Mouse (Mus musculus) limb, embryonic 13.5 days (tissue): ENCODE results near the gene Sclt1. TPM values are rescaled to one million over a fixed set of nuclear protein-coding genes. Genes with fewer than 3 reads are reported as not detected.

Source experiments
- ATAC-seq: fragments of 200-750 bp; cut with Nextera tagmentation; 2 replicates; pipeline ENCODE4 v1.8.0; 2017; ENCODE audit warnings: low read depth, moderate number of reproducible peaks, moderate TSS enrichment; ENCODE audit not compliant: low FRiP score
- H3K27ac ChIP-seq: fragments of 300-500 bp; sonication (generic); 2 replicates; pipeline ENCODE4 v1.5.1; 2015; ENCODE audit warnings: inconsistent platforms, mild to moderate bottlenecking, moderate library complexity
- H3K27me3 ChIP-seq: fragments of 300-500 bp; sonication (generic); 2 replicates; pipeline ENCODE4 v1.6.1; 2015; ENCODE audit warnings: mild to moderate bottlenecking, inconsistent platforms
- H3K36me3 ChIP-seq: fragments of 300-500 bp; sonication (generic); 2 replicates; pipeline ENCODE4 v1.6.1; 2015; ENCODE audit warnings: inconsistent platforms, mild to moderate bottlenecking, moderate library complexity
- H3K4me1 ChIP-seq: fragments of 300-500 bp; sonication (generic); 2 replicates; pipeline ENCODE4 v1.6.1; 2015; ENCODE audit warnings: inconsistent platforms
- H3K4me2 ChIP-seq: fragments of 300-500 bp; sonication (generic); replicated peaks from 2 replicates; pipeline ENCODE4 v1.6.1; 2015; ENCODE audit warnings: inconsistent platforms, mild to moderate bottlenecking, moderate library complexity
- H3K4me3 ChIP-seq: fragments of 300-500 bp; sonication (generic); 2 replicates; pipeline ENCODE4 v1.5.1; 2015; ENCODE audit warnings: moderate library complexity, mild to moderate bottlenecking, inconsistent platforms
- H3K9ac ChIP-seq: fragments of 300-500 bp; sonication (generic); 2 replicates; pipeline ENCODE4 v1.6.1; 2015; ENCODE audit warnings: mild to moderate bottlenecking, inconsistent platforms
- H3K9me3 ChIP-seq: fragments of 300-500 bp; sonication (generic); 2 replicates; pipeline ENCODE4 v1.6.1; 2016; ENCODE audit warnings: inconsistent platforms
- WGBS: fragments of 180-500 bp; shearing (Covaris S2); methylation state at CpG from one replicate; pipeline ENCODE4 v1.1.7; 2015; 5-methylcytosine and 5-hydroxymethylcytosine counted together
- polyA plus RNA-seq: library from polyadenylated mRNA; unstranded; fragments of >200 nt; fragmentation: Nextera tagmentation; extraction: Ambion mirVana; gene quantifications from 2 replicates; pipeline ENCODE4 v1.2.1, GENCODE M21; 2015

Sclt1 gene
- polyA plus RNA-seq, 1 experiment from 2014 or later: 24.5 TPM

DNA sequence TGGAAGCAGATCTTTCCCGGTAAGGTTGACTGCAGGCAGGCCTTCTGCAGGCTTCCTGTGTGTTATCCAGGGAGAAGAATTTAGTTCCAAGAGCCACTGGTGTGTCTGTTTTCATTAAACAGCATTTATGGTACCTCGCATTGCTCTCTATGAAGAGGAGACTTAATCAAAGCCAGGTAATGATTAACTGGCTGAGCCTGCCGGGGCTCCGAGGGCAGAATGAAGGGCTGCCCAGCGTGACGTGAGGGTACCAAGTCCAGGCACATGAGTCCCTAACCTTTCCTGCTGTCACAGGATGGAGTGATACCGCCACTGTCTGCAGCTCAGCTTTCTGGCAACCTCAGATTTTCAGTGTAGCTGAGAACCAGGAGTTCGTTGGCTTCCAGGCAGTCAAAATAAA lies 160.9 kb downstream of the Sclt1 start:
- H3K4me3 ChIP-seq: no peak overlapping the region
- H3K9me3 ChIP-seq: no peaks in the 10 kb centered on the region
- H3K27ac ChIP-seq: no peak overlapping the region
- ATAC-seq: no peak
- WGBS: 28% methylated on average over 8 of the region's 8 CpGs
- H3K4me2 ChIP-seq: no peak overlapping the region
- peak overlapping the region; percentile 43; the same call in 1 of the 2 replicates for H3K9ac ChIP-seq
- no peaks in the 10 kb centered on the region for H3K36me3 ChIP-seq
- H3K4me1 ChIP-seq: peaks cover 37% of the 10 kb centered on the region
- no peaks in the 10 kb centered on the region for H3K27me3 ChIP-seq

DNA sequence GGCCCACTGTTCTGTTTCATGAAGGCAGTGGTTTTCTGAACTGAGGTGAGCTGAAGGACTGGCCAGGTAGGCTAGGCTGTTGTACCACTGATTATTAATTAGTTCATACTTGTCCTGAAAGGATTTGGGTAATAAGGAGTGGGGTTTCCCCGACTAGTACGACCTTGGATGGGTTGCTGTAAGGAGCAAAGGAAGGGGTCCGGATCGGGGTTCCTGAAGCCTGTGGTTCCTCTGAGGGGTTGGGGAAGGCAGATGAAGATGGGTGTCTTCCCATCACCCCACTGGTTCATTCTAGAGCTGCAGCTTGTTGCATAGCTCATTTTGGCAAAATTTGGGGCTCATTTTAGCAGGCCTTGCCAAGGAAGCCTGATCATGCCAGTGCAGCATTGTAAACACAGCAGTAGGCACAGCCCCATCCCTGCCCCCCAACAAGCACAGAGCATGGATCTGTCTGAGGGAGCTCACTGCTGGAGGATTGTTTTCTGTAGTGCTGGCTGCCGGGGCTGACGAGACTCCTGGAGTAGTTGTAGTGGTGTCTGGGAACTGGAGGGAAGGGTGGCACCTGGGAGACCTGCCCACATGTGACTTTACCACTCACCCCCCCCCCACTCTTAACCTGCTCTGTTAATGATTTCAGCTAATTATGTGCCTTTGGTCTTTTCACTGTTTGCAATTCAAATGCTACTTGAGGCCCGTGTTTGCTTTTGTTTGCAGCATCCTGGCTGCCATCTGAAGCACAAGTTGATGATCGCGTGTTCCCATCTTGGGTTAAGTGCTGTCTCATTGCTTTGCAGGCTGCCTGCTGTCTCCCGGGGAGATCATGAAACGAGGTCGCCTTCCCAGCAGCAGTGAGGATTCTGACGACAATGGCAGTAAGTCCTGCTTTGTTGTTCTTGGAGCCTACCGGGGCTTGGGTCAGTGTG lies 161.7 kb downstream of the Sclt1 start:
- Histone ChIP-seq H3K9me3 (no peaks in the 10 kb centered on the region), H3K4me2 (no peak overlapping the region), H3K4me1 (peaks cover 38% of the 10 kb centered on the region), H3K27me3 (no peaks in the 10 kb centered on the region), H3K36me3 (no peaks in the 10 kb centered on the region), H3K9ac (peak overlapping the region; percentile 21; the same call in 1 of the 2 replicates), H3K4me3 (no peak overlapping the region), H3K27ac (no peak overlapping the region)
- ATAC-seq: no peak
- 44% methylated on average over 14 of the region's 14 CpGs for WGBS

DNA sequence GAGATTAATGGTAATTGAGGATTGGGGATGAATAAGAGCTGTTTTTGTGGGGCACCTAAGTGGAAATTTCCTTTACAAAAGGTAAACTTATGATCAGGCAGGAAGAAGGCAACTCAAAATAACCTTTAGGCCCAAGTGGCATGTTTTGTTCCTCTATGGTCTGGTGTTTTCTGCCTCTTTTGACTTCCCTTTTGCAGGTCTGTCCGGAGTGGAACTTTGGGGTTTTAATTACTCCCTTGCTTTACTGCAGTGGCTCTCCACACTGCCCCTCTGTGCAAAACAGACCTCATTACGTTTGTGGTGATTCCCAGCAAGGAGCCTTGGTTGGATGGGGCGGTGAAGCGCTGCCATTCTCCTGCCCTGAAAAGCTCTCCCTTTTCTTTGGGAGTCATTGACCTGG lies 162.4 kb downstream of the Sclt1 start:
- Histone ChIP-seq H3K27me3 (no peaks in the 10 kb centered on the region), H3K4me3 (no peak overlapping the region), H3K4me1 (peaks cover 46% of the 10 kb centered on the region), H3K9me3 (no peaks in the 10 kb centered on the region), H3K9ac (no peak overlapping the region), H3K36me3 (no peaks in the 10 kb centered on the region), H3K27ac (no peak overlapping the region), H3K4me2 (no peak overlapping the region)
- no peak for ATAC-seq
- 31% methylated on average over 4 of the region's 4 CpGs for WGBS

DNA sequence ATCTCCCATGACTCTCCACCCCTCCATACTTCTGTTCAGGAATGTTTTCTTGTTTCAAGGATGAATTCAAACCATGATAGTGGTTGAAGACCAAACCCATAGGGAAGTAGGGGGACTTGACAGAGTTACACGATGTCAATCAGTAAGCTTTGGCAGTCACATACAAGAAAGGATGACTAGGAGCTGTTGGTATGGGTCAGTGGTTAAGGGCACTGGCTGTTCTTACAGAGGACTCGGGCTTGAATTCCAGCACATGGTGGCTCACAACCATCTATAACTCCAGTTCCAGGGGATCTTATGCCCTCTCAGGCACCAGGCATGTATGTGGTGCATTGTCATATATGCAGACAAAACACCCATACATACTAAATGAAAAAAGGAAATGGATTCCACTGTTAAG lies 165.1 kb downstream of the Sclt1 start:
- H3K36me3 ChIP-seq: no peaks in the 10 kb centered on the region
- 87% methylated on average over 2 of the region's 2 CpGs for WGBS

More for the DNA sequence above, 165.1 kb downstream of the Sclt1 start:
- Histone ChIP-seq H3K4me2 (no peak overlapping the region), H3K9me3 (no peaks in the 10 kb centered on the region), H3K4me1 (peaks cover 54% of the 10 kb centered on the region), H3K4me3 (no peak overlapping the region), H3K27ac (no peak overlapping the region), H3K9ac (no peak overlapping the region), H3K27me3 (no peaks in the 10 kb centered on the region)
- no peak for ATAC-seq

Other genes starting within 250 kb of the Sclt1 start
- gene Jade1, start 186.8 kb downstream of the Sclt1 start, polyA plus RNA-seq: 11.4 and 11.9 TPM in 2 replicates
- 17.4 and 18.4 TPM in 2 replicates for gene D3Ertd751e, start 97 bp upstream of the Sclt1 start, polyA plus RNA-seq